Mouse (Mus musculus) ES-Bruce4 (cell line): ENCODE data around the gene Cnksr1. TPM values are rescaled to one million over a fixed set of nuclear protein-coding genes. Genes with fewer than 3 reads are reported as not detected.
A peak's percentile ranks its signal among the peaks of the same experiment; 100 is the strongest.
"Not testable (repeated sequence)": the region's sequence is repeated elsewhere in the genome, so short reads cannot be mapped to it uniquely, and the experiment has no call there.

Experiments
- H3K27ac ChIP-seq: 2 replicates; pipeline ENCODE4 v1.5.1; 2012; ENCODE audit warnings: low read length, inconsistent platforms; ENCODE audit not compliant: insufficient read depth
- H3K27me3 ChIP-seq: 2 replicates; pipeline ENCODE4 v1.6.1; 2012; ENCODE audit warnings: mild to moderate bottlenecking, low read length, inconsistent platforms; ENCODE audit not compliant: control insufficient read depth, poor library complexity, insufficient read depth, severe bottlenecking
- H3K36me3 ChIP-seq: 2 replicates; pipeline ENCODE4 v1.6.1; 2012; ENCODE audit warnings: inconsistent platforms, mild to moderate bottlenecking, low read length, moderate library complexity; ENCODE audit not compliant: control insufficient read depth, poor library complexity, insufficient read depth, severe bottlenecking
- H3K4me1 ChIP-seq: one replicate; pipeline ENCODE4 v1.8.1; 2011; ENCODE audit warnings: low read length; ENCODE audit not compliant: control insufficient read depth, insufficient read depth
- H3K4me3 ChIP-seq: 2 replicates; pipeline ENCODE4 v1.5.1; 2011; ENCODE audit warnings: low read depth, mild to moderate bottlenecking, low read length
- H3K9ac ChIP-seq: 2 replicates; pipeline ENCODE4 v1.6.1; 2012; ENCODE audit warnings: low read depth, mild to moderate bottlenecking, inconsistent platforms; ENCODE audit not compliant: poor library complexity, severe bottlenecking
- H3K9me3 ChIP-seq: replicated peaks from 2 replicates; pipeline ENCODE4 v1.6.1; 2012; ENCODE audit warnings: mild to moderate bottlenecking, low read length, inconsistent platforms; ENCODE audit not compliant: control insufficient read depth, poor library complexity, insufficient read depth, severe bottlenecking
- CTCF ChIP-seq: IDR thresholded peaks from one replicate; pipeline ENCODE4 v1.8.1; 2011; ENCODE audit warnings: low read depth, low read length
- EP300 ChIP-seq: IDR thresholded peaks from 2 replicates; pipeline ENCODE4 v1.6.1; 2011; ENCODE audit warnings: low read depth, low read length; ENCODE audit not compliant: insufficient read depth
- POLR2A ChIP-seq: IDR thresholded peaks from one replicate; pipeline ENCODE4 v1.8.1; 2011; ENCODE audit warnings: low read length; ENCODE audit not compliant: insufficient read depth
- polyA plus RNA-seq: library from polyadenylated mRNA; stranded (reverse); fragments of >200 nt; gene quantifications from 2 replicates; pipeline ENCODE4 v1.2.4, GENCODE M21; 2011; ENCODE audit warnings: low read depth; ENCODE audit not compliant: missing spikeins, insufficient read depth, insufficient read length

Gene Cnksr1
- polyA plus RNA-seq, 1 experiment, result 10.4 TPM

- H3K9me3 ChIP-seq, result no peaks in the 10 kb centered on the region
- H3K4me1 ChIP-seq, result no peaks in the 10 kb centered on the region
- peak overlapping the region; percentile 35; the same call in 1 of the 2 replicates for H3K4me3 ChIP-seq
- TF ChIP-seq CTCF, result no peak
- no peak for TF ChIP-seq POLR2A
- no peak for TF ChIP-seq EP300
- H3K27ac ChIP-seq, result peak overlapping the region; percentile 68
- peaks cover 5% of the 10 kb centered on the region; the same call in 1 of the 2 replicates for H3K36me3 ChIP-seq
- no peaks in the 10 kb centered on the region for H3K27me3 ChIP-seq
- peak overlapping the region; percentile 54 for H3K9ac ChIP-seq
Observed at GRCm38 (mm10) chr4:134273417-134274345, 35.5 kb upstream of the Cnksr1 start.

GRCm38 (mm10) chr4:134272731-134273416, 34.7 kb upstream of the Cnksr1 start:
- H3K27ac ChIP-seq, result peak overlapping the region; percentile 76
- no peak overlapping the region for H3K4me3 ChIP-seq
- H3K27me3 ChIP-seq, result no peaks in the 10 kb centered on the region
- no peak for TF ChIP-seq CTCF
- no peak for TF ChIP-seq EP300
- no peak for TF ChIP-seq POLR2A
- H3K9me3 ChIP-seq, result no peaks in the 10 kb centered on the region
- peak overlapping the region; percentile 43; the same call in 1 of the 2 replicates for H3K9ac ChIP-seq
- no peaks in the 10 kb centered on the region; the same call in 1 of the 2 replicates for H3K36me3 ChIP-seq
- no peaks in the 10 kb centered on the region for H3K4me1 ChIP-seq

DNA sequence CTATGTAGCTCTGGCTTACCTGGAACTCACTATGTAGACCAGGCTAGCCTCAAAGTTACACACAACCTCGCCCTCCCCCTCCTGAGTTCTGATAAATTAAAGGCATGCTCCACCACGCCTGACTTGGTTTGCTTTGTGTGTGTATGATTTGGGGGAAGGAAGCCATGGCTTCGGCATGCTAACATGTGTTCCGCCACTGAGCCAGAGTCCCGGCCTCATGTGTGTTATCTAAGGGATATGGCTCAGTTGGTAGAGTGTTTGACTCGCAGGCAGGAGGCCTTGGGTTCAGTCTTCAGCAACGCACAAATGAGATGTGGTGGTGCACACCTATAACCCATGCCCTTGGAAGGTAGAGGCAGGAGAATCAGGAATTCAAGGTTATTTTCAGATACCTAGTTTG, 33.8 kb upstream of the Cnksr1 start:
- Histone ChIP-seq H3K27me3 (no peaks in the 10 kb centered on the region), H3K4me1 (no peaks in the 10 kb centered on the region), H3K9me3 (no peaks in the 10 kb centered on the region), H3K4me3 (no peak overlapping the region), H3K36me3 (no peaks in the 10 kb centered on the region; the same call in 1 of the 2 replicates), H3K27ac (no peak overlapping the region), H3K9ac (no peak overlapping the region)
- TF ChIP-seq EP300 (no peak), POLR2A (no peak), CTCF (no peak)

GRCm38 (mm10) chr4:134269622-134270021, 31.4 kb upstream of the Cnksr1 start:
- H3K4me1 ChIP-seq, H3K27ac ChIP-seq, H3K27me3 ChIP-seq, H3K4me3 ChIP-seq, H3K9ac ChIP-seq, H3K36me3 ChIP-seq, H3K9me3 ChIP-seq: not testable (repeated sequence)

DNA sequence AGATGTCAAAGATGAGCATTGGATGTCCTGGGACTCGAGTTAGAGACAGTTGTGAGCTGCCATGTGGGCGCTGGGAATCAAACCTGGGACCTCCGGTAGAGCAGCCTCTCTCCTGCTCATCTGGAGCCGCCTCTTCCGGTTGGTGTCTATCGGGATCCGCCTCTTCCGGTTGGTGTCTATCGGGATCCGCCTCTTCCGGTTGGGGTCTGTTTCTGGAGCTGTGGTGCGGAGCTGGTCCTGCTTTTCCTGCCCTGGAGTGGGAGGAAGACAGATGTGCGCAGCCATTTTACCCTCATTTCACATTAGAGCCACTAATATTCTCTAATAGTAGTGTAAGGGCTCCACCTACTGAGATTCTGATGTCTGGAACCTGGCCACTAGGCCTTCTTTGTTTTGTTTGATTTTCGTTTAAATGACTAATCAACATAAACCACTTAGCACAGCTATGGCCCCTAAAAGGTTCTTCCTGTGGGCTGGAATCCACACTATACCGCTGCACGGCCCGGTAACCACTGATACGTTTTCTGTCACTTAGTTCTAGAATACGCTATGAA, 30.0 kb upstream of the Cnksr1 start:
- H3K4me3 ChIP-seq, result peak overlapping the region; percentile 69
- peak overlapping the region; percentile 50 for H3K9ac ChIP-seq
- TF ChIP-seq POLR2A (peak; percentile 93), EP300 (no peak)

More for the DNA sequence above, 30.0 kb upstream of the Cnksr1 start:
- Histone ChIP-seq H3K36me3 (no peaks in the 10 kb centered on the region), H3K27me3 (no peaks in the 10 kb centered on the region), H3K27ac (peak overlapping the region; percentile 69; the same call in 1 of the 2 replicates), H3K9me3 (no peaks in the 10 kb centered on the region), H3K4me1 (no peaks in the 10 kb centered on the region)
